Mouse (Mus musculus) midbrain, embryonic 11.5 days (tissue): ENCODE results near the gene Tbp. TPM values are rescaled to one million over a fixed set of nuclear protein-coding genes. Genes with fewer than 3 reads are reported as not detected.
A peak's percentile ranks its signal among the peaks of the same experiment; 100 is the strongest.

Experiments
- ATAC-seq: fragments of 200-750 bp; cut with Nextera tagmentation; 2 replicates; pipeline ENCODE4 v1.8.0; 2017; ENCODE audit warnings: moderate TSS enrichment, moderate library complexity; ENCODE audit not compliant: low FRiP score
- DNase-seq: peaks from one replicate; pipeline ENCODE4 v3.0.0; 2015; ENCODE audit warnings: low spot score; ENCODE audit errors: missing footprints
- H3K27ac ChIP-seq: fragments of 300-500 bp; sonication (generic); 2 replicates; pipeline ENCODE4 v1.5.1; 2014; ENCODE audit warnings: low read depth, low read length
- H3K27me3 ChIP-seq: fragments of 300-500 bp; sonication (generic); 2 replicates; pipeline ENCODE4 v1.6.1; 2014; ENCODE audit warnings: mild to moderate bottlenecking, low read length, moderate library complexity, mixed read lengths; ENCODE audit not compliant: control insufficient read depth, insufficient read depth
- H3K36me3 ChIP-seq: fragments of 300-500 bp; sonication (generic); 2 replicates; pipeline ENCODE4 v1.6.1; 2014; ENCODE audit warnings: mild to moderate bottlenecking, low read length, moderate library complexity, mixed read lengths; ENCODE audit not compliant: control insufficient read depth, insufficient read depth
- H3K4me1 ChIP-seq: fragments of 300-500 bp; sonication (generic); 2 replicates; pipeline ENCODE4 v1.6.1; 2014; ENCODE audit warnings: low read length; ENCODE audit not compliant: control insufficient read depth, insufficient read depth
- H3K4me2 ChIP-seq: fragments of 300-500 bp; sonication (generic); 2 replicates; pipeline ENCODE4 v1.6.1; 2014; ENCODE audit warnings: mild to moderate bottlenecking, moderate library complexity
- H3K4me3 ChIP-seq: fragments of 300-500 bp; sonication (generic); 2 replicates; pipeline ENCODE4 v1.5.1; 2014; ENCODE audit warnings: low read depth, low read length
- H3K9ac ChIP-seq: fragments of 300-500 bp; sonication (generic); 2 replicates; pipeline ENCODE4 v1.6.1; 2014; ENCODE audit warnings: low read length
- H3K9me3 ChIP-seq: fragments of 300-500 bp; sonication (generic); 2 replicates; pipeline ENCODE4 v1.6.1; 2016; ENCODE audit warnings: low read length; ENCODE audit not compliant: control insufficient read depth
- WGBS: fragments of 180-500 bp; shearing (Covaris S2); extraction: QIAGEN DNeasy Blood & Tissue Kit; methylation state at CpG from one replicate; pipeline ENCODE4 v1.1.7; 2014; 5-methylcytosine and 5-hydroxymethylcytosine counted together
- polyA plus RNA-seq: library from polyadenylated mRNA; unstranded; fragments of >200 nt; fragmentation: Nextera tagmentation; extraction: Ambion mirVana; gene quantifications from 2 replicates; pipeline ENCODE4 v1.2.1, GENCODE M21; 2014

The Tbp gene
- polyA plus RNA-seq, 1 experiment from 2014 or later: 85.5 TPM

- no peak for DNase-seq
- Histone ChIP-seq H3K4me3 (no peak overlapping the region), H3K9ac (no peak overlapping the region), H3K4me1 (no peaks in the 10 kb centered on the region), H3K27me3 (no peaks in the 10 kb centered on the region), H3K27ac (no peak overlapping the region), H3K9me3 (no peaks in the 10 kb centered on the region), H3K4me2 (no peak overlapping the region), H3K36me3 (no peaks in the 10 kb centered on the region)
- ATAC-seq: no peak
- 84% methylated on average over 2 of the region's 2 CpGs for WGBS
Measured at GRCm38 (mm10) chr17:15559946-15560345, 60.3 kb downstream of the Tbp start.

- H3K27me3 ChIP-seq: no peaks in the 10 kb centered on the region
- DNase-seq (peak; percentile 100), ATAC-seq (peak; percentile 99)
- under 1% methylated on average over 43 of the region's 43 CpGs for WGBS
- peak within 1 kb of the TSS; percentile 83 for H3K4me2 ChIP-seq
- H3K4me3 ChIP-seq: peak within 1 kb of the TSS; percentile 63
- no peaks in the 10 kb centered on the region for H3K4me1 ChIP-seq
- no peaks in the 10 kb centered on the region for H3K36me3 ChIP-seq
- no peaks in the 10 kb centered on the region for H3K9me3 ChIP-seq
- peak within 1 kb of the TSS; percentile 90 for H3K27ac ChIP-seq
- peak within 1 kb of the TSS; percentile 88 for H3K9ac ChIP-seq
Measured at GRCm38 (mm10) chr17:15564014-15564927, 64.6 kb downstream of the Tbp start, which contains the start of gene Prdm9. Prdm9 (minus strand) TSS chr17:15564354.

DNA sequence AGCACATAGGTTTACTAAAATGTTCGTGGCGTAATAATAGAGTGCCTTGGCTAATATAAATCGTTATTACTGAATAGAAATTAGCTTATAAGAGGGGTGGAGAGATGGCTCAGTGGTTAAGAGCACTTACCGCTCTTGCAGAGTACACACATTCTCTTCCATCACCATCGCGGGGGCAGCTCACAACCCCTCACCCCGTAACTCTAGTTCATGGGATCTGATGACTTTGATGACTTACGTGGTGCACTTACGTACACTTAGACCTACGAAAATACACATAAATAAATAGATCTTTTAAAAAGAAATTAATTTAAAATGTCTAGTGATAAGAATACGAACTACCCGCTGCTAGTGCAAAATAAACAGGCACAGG is 65.2 kb downstream of the Tbp start:
- Histone ChIP-seq H3K9me3 (no peaks in the 10 kb centered on the region), H3K9ac (peak overlapping the region; percentile 88; the same call in 1 of the 2 replicates), H3K36me3 (no peaks in the 10 kb centered on the region), H3K4me1 (no peaks in the 10 kb centered on the region), H3K4me2 (peak overlapping the region; percentile 60), H3K27me3 (no peaks in the 10 kb centered on the region), H3K4me3 (peak overlapping the region; percentile 63), H3K27ac (no peak overlapping the region)
- WGBS: 49% methylated on average over 12 of the region's 12 CpGs
- ATAC-seq (peak; percentile 22; the same call in 1 of the 2 replicates), DNase-seq (no peak)

- Histone ChIP-seq H3K27me3 (no peaks in the 10 kb centered on the region), H3K27ac (no peak overlapping the region), H3K9me3 (no peaks in the 10 kb centered on the region), H3K36me3 (no peaks in the 10 kb centered on the region), H3K9ac (no peak overlapping the region), H3K4me3 (no peak overlapping the region), H3K4me2 (no peak overlapping the region), H3K4me1 (no peaks in the 10 kb centered on the region)
- ATAC-seq: no peak
- no peak for DNase-seq
- 78% methylated on average over 5 of the region's 5 CpGs for WGBS
Measured at GRCm38 (mm10) chr17:15566908-15567307, 67.2 kb downstream of the Tbp start.

GRCm38 (mm10) chr17:15575056-15575455 is 75.4 kb downstream of the Tbp start:
- 74% methylated on average over 1 of the region's 1 CpGs for WGBS
- Histone ChIP-seq H3K9me3 (no peaks in the 10 kb centered on the region), H3K36me3 (no peaks in the 10 kb centered on the region), H3K4me3 (no peak overlapping the region), H3K9ac (no peak overlapping the region), H3K27ac (no peak overlapping the region), H3K4me2 (no peak overlapping the region), H3K27me3 (no peaks in the 10 kb centered on the region), H3K4me1 (no peaks in the 10 kb centered on the region)
- ATAC-seq (no peak), DNase-seq (no peak)

- Histone ChIP-seq H3K9ac (0 out of 2 replicates have a peak overlapping the region, but pooled peaks have one; percentile 12), H3K4me2 (peak overlapping the region; percentile 41), H3K27me3 (no peaks in the 10 kb centered on the region), H3K27ac (no peak overlapping the region), H3K36me3 (no peaks in the 10 kb centered on the region), H3K9me3 (no peaks in the 10 kb centered on the region), H3K4me1 (no peaks in the 10 kb centered on the region), H3K4me3 (peak overlapping the region; percentile 31)
- ATAC-seq (peak; percentile 78; the same call in 1 of the 2 replicates), DNase-seq (peak; percentile 93)
- WGBS: 2% methylated on average over 23 of the region's 32 CpGs
Measured at GRCm38 (mm10) chr17:15577291-15577694, 77.6 kb downstream of the Tbp start.

Other genes with a start within 250 kb of the Tbp start
- gene Dll1, start 123.0 kb upstream of the Tbp start, polyA plus RNA-seq: 61.4 and 68.6 TPM in 2 replicates
- gene Fam120b, start 103.7 kb upstream of the Tbp start, polyA plus RNA-seq: 32.2 and 36.3 TPM in 2 replicates
- gene Psmb1, start 137 bp upstream of the Tbp start, polyA plus RNA-seq: 278 and 283 TPM in 2 replicates
- gene Pdcd2, start 27.4 kb downstream of the Tbp start, polyA plus RNA-seq: 65.8 and 71.9 TPM in 2 replicates
- gene Prdm9, start 64.5 kb downstream of the Tbp start, polyA plus RNA-seq: 0.66 and 2.0 TPM in 2 replicates
- gene Chd1, start 205.1 kb downstream of the Tbp start, polyA plus RNA-seq: 46.9 TPM in 2 replicates